Mouse (Mus musculus) forebrain, embryonic 15.5 days (tissue): ENCODE data around the gene Gm49333. TPM values are rescaled to one million over a fixed set of nuclear protein-coding genes. Genes with fewer than 3 reads are reported as not detected.
"Not testable (repeated sequence)": the region's sequence is repeated elsewhere in the genome, so short reads cannot be mapped to it uniquely, and the experiment has no call there.

Experiments used
- ATAC-seq: fragments of 200-750 bp; cut with Nextera tagmentation; replicated peaks from 2 replicates; pipeline ENCODE4 v1.8.0; 2017; ENCODE audit warnings: mild to moderate bottlenecking, moderate TSS enrichment, moderate library complexity
- H3K27ac ChIP-seq: fragments of 300-500 bp; sonication (generic); replicated peaks from 2 replicates; pipeline ENCODE4 v1.5.1; 2015; ENCODE audit warnings: mild to moderate bottlenecking, inconsistent platforms
- H3K27me3 ChIP-seq: fragments of 300-500 bp; sonication (generic); 2 replicates; pipeline ENCODE4 v1.6.1; 2015; ENCODE audit warnings: inconsistent platforms
- H3K36me3 ChIP-seq: fragments of 300-500 bp; sonication (generic); 2 replicates; pipeline ENCODE4 v1.6.1; 2015; ENCODE audit warnings: mild to moderate bottlenecking, inconsistent platforms
- H3K4me1 ChIP-seq: fragments of 300-500 bp; sonication (generic); 2 replicates; pipeline ENCODE4 v1.6.1; 2015; ENCODE audit warnings: inconsistent platforms
- H3K4me2 ChIP-seq: fragments of 300-500 bp; sonication (generic); replicated peaks from 2 replicates; pipeline ENCODE4 v1.6.1; 2015; ENCODE audit warnings: mild to moderate bottlenecking, inconsistent platforms
- H3K4me3 ChIP-seq: fragments of 300-500 bp; sonication (generic); 2 replicates; pipeline ENCODE4 v1.5.1; 2015; ENCODE audit warnings: mild to moderate bottlenecking, inconsistent platforms
- H3K9ac ChIP-seq: fragments of 300-500 bp; sonication (generic); replicated peaks from 2 replicates; pipeline ENCODE4 v1.6.1; 2015; ENCODE audit warnings: mild to moderate bottlenecking, inconsistent platforms
- H3K9me3 ChIP-seq: fragments of 300-500 bp; sonication (generic); 2 replicates; pipeline ENCODE4 v1.6.1; 2016; ENCODE audit warnings: inconsistent platforms
- WGBS: fragments of 180-500 bp; shearing (Covaris S2); methylation state at CpG from one replicate; pipeline ENCODE4 v1.1.7; 2015; ENCODE audit warnings: mixed read lengths; 5-methylcytosine and 5-hydroxymethylcytosine counted together
- polyA plus RNA-seq: library from polyadenylated mRNA; unstranded; fragments of >200 nt; fragmentation: Nextera tagmentation; extraction: Ambion mirVana; gene quantifications from 2 replicates; pipeline ENCODE4 v1.2.1, GENCODE M21; 2015

Gene Gm49333
- polyA plus RNA-seq, 1 experiment from 2014 or later = not detected

- H3K27ac ChIP-seq = peak overlapping the region; percentile 79; the same call in 1 of the 2 replicates
- H3K4me1 ChIP-seq = peaks cover 21% of the 10 kb centered on the region
- no peak overlapping the region for H3K4me3 ChIP-seq
- H3K36me3 ChIP-seq = no peaks in the 10 kb centered on the region
- H3K4me2 ChIP-seq = no peak overlapping the region
- H3K9ac ChIP-seq = no peak overlapping the region
- H3K27me3 ChIP-seq = no peaks in the 10 kb centered on the region
- no peaks in the 10 kb centered on the region for H3K9me3 ChIP-seq
- WGBS = 88% methylated on average over 8 of the region's 8 CpGs
- no peak for ATAC-seq
Observed at GRCm38 (mm10) chr16:20637410-20637809, 26.0 kb downstream of the Gm49333 start.

DNA sequence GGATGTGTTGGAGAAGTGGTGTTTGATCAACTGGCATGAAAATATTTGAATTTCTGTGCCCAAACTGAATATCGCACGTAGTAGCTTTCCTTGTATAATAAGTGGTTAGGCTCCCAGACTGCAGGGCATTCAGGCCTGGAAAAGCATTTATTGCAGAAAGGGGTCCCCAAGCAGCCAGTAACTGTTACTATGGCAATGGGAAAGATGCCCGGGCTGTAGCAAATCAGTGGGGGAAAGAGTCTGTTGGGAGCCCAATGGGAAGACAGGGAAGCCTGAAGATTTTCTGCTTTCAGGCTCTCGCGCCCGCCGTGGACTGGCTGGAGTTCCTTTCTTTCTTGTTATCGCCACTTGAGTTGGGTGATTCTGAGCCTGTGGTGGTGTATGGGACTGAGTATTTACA lies 27.0 kb downstream of the Gm49333 start:
- 0 out of 2 replicates have a peak overlapping the region, but pooled peaks have one; percentile 6 for H3K4me3 ChIP-seq
- 45% methylated on average over 8 of the region's 8 CpGs for WGBS

GRCm38 (mm10) chr16:20642161-20642560 lies 30.8 kb downstream of the Gm49333 start:
- H3K4me1 ChIP-seq = peaks cover 21% of the 10 kb centered on the region
- H3K9me3 ChIP-seq = no peaks in the 10 kb centered on the region
- H3K4me3 ChIP-seq = no peak overlapping the region
- 0 out of 2 replicates have a peak, but pooled peaks cover 5% of the 10 kb centered on the region for H3K36me3 ChIP-seq
- peak; percentile 57 for ATAC-seq
- H3K27me3 ChIP-seq = no peaks in the 10 kb centered on the region
- no peak overlapping the region for H3K4me2 ChIP-seq
- WGBS = 3% methylated on average over 8 of the region's 8 CpGs
- no peak overlapping the region for H3K27ac ChIP-seq
- H3K9ac ChIP-seq = no peak overlapping the region

More for the DNA sequence above, 27.0 kb downstream of the Gm49333 start:
- Histone ChIP-seq H3K9ac (no peak overlapping the region), H3K36me3 (0 out of 2 replicates have a peak, but pooled peaks cover 4% of the 10 kb centered on the region), H3K9me3 (no peaks in the 10 kb centered on the region), H3K4me2 (peak overlapping the region; percentile 35), H3K27ac (peak overlapping the region; percentile 79), H3K4me1 (peaks cover 21% of the 10 kb centered on the region), H3K27me3 (no peaks in the 10 kb centered on the region)
- peak; percentile 78 for ATAC-seq

- WGBS = 94% methylated on average over 7 of the region's 7 CpGs
- no peak overlapping the region for H3K27ac ChIP-seq
- H3K36me3 ChIP-seq = 0 out of 2 replicates have a peak, but pooled peaks cover 5% of the 10 kb centered on the region
- no peaks in the 10 kb centered on the region for H3K27me3 ChIP-seq
- H3K4me3 ChIP-seq = no peak overlapping the region
- H3K9ac ChIP-seq = no peak overlapping the region
- no peak overlapping the region for H3K4me2 ChIP-seq
- no peak for ATAC-seq
- peaks cover 6% of the 10 kb centered on the region for H3K4me1 ChIP-seq
- no peaks in the 10 kb centered on the region for H3K9me3 ChIP-seq
Observed at GRCm38 (mm10) chr16:20643911-20644310, 32.5 kb downstream of the Gm49333 start.

- Histone ChIP-seq H3K4me1 (peaks cover 21% of the 10 kb centered on the region), H3K9me3 (no peaks in the 10 kb centered on the region), H3K4me3 (peak within 1 kb of the TSS; percentile 95), H3K9ac (peak within 1 kb of the TSS; percentile 93), H3K4me2 (peak within 1 kb of the TSS; percentile 89), H3K27ac (peak within 1 kb of the TSS; percentile 83), H3K36me3 (peaks cover 19% of the 10 kb centered on the region), H3K27me3 (no peaks in the 10 kb centered on the region)
- peak; percentile 97 for ATAC-seq
- WGBS = 2% methylated on average over 46 of the region's 46 CpGs
Observed at GRCm38 (mm10) chr16:20651076-20651946, 39.9 kb downstream of the Gm49333 start, which contains the start of gene Psmd2. TSS of gene Psmd2 (plus strand) at chr16:20651652.

DNA sequence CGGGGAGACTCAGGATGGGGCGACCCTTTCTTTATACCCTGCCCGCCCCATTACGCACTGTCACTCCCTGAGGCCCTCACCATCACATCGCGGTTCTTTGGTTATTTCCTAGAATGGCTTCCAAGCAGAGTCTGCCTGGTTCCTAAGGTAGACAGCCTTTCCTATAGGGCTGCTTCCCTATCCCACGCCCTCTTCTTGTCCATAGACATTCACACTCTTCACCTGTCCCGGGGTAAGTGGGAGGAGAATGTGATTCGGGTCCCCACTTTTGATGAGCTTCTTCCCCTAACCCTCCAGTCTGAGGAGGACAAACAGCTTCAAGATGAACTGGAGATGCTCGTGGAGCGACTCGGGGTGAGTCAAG lies 40.5 kb downstream of the Gm49333 start:
- Histone ChIP-seq H3K36me3 (peaks cover 25% of the 10 kb centered on the region), H3K9ac (peak overlapping the region; percentile 93), H3K27me3 (no peaks in the 10 kb centered on the region), H3K4me2 (peak overlapping the region; percentile 89), H3K9me3 (no peaks in the 10 kb centered on the region), H3K4me1 (peaks cover 21% of the 10 kb centered on the region), H3K27ac (peak overlapping the region; percentile 83), H3K4me3 (peak overlapping the region; percentile 95)
- ATAC-seq = peak; percentile 42; the same call in 1 of the 2 replicates
- WGBS = 9% methylated on average over 12 of the region's 12 CpGs

DNA sequence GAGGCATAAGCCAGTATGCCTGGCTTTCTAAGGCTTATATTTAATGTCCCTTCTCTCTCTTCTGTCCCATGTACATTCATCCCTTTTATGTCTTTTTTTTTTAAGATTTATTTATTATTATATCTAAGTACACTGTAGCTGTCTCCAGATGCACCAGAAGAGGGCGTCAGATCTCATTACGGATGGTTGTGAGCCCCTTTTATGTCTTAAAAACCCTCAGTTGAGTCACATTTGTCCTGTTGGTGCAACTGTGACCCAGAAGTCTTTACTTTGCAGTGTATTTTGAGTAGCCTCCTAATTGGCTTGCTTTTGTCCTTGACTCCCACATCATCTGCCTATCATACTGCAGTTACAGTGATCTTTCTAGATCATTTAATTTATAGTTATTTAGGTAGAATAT lies 41.9 kb downstream of the Gm49333 start:
- no peaks in the 10 kb centered on the region for H3K27me3 ChIP-seq
- no peak overlapping the region for H3K9ac ChIP-seq
- H3K4me2 ChIP-seq = no peak overlapping the region
- WGBS = 41% methylated on average over 2 of the region's 2 CpGs
- peaks cover 21% of the 10 kb centered on the region for H3K4me1 ChIP-seq
- H3K36me3 ChIP-seq = peaks cover 39% of the 10 kb centered on the region
- no peaks in the 10 kb centered on the region for H3K9me3 ChIP-seq
- H3K4me3 ChIP-seq = no peak overlapping the region
- ATAC-seq = no peak
- H3K27ac ChIP-seq = no peak overlapping the region

GRCm38 (mm10) chr16:20657661-20658060 lies 46.3 kb downstream of the Gm49333 start:
- H3K27me3 ChIP-seq = no peaks in the 10 kb centered on the region
- no peak overlapping the region for H3K9ac ChIP-seq
- peaks cover 8% of the 10 kb centered on the region for H3K4me1 ChIP-seq
- no peak overlapping the region for H3K4me2 ChIP-seq
- ATAC-seq = no peak
- WGBS = 92% methylated on average over 4 of the region's 4 CpGs
- peaks cover 81% of the 10 kb centered on the region for H3K36me3 ChIP-seq
- H3K27ac ChIP-seq = no peak overlapping the region
- H3K4me3 ChIP-seq = no peak overlapping the region
- no peaks in the 10 kb centered on the region for H3K9me3 ChIP-seq

DNA sequence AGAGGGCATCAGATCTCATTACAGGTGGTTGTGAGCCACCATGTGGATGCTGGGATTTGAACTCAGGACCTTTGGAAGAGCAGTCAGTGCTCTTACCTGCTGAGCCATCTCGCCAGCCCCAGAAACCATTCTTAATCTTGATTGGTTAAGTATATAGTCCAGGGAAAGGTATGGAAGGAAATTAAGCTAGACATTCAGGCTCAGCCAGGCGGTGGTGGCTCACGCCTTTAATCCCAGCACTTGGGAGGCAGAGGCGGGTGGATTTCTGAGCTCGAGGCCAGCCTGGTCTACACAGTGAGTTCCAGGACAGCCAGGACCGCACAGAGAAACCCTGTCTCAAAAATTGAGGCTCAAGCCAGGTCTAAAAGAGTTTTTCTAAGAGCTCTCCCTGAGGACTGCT lies 56.6 kb downstream of the Gm49333 start, which contains the start of gene Eif4g1:
Eif4g1 (plus strand) TSS at position 301 of the 400 bp plus-strand sequence.
- peaks cover 12% of the 10 kb centered on the region for H3K36me3 ChIP-seq
- H3K27me3 ChIP-seq, H3K9me3 ChIP-seq, H3K27ac ChIP-seq, H3K4me2 ChIP-seq, ATAC-seq, H3K4me1 ChIP-seq, H3K4me3 ChIP-seq, H3K9ac ChIP-seq: not testable (repeated sequence)
- 98% methylated on average over 5 of the region's 6 CpGs for WGBS

GRCm38 (mm10) chr16:20670291-20670690 lies 58.9 kb downstream of the Gm49333 start:
- Histone ChIP-seq H3K27me3 (no peaks in the 10 kb centered on the region), H3K4me1 (peaks cover 27% of the 10 kb centered on the region), H3K27ac (no peak overlapping the region), H3K9ac (no peak overlapping the region), H3K9me3 (no peaks in the 10 kb centered on the region), H3K36me3 (peaks cover 1% of the 10 kb centered on the region; the same call in 1 of the 2 replicates), H3K4me3 (no peak overlapping the region), H3K4me2 (no peak overlapping the region)
- ATAC-seq = no peak
- WGBS = 84% methylated on average over 3 of the region's 3 CpGs

DNA sequence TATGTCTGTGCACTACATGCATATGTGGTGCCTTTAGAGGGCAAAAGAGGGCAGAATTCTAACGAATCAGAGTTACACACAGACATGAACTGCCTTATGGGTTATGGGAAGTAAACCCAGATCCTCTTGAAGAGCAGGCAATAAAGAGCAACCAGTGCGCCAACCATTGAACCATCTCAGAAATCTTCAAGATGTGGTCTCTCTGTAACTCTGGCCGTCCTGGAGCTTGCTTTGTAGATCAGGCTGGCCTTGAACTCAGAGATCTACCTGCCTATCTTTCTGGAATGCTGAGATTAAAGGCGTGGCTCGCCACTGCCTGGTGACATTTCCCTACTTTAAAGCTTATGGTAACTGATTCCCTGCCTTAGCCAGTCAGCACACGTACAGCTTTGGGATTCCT lies 60.5 kb downstream of the Gm49333 start:
- Histone ChIP-seq H3K36me3 (peaks cover 16% of the 10 kb centered on the region), H3K4me3 (peak overlapping the region; percentile 87), H3K9me3 (no peaks in the 10 kb centered on the region), H3K27me3 (no peaks in the 10 kb centered on the region), H3K9ac (peak overlapping the region; percentile 80; the same call in 1 of the 2 replicates), H3K4me2 (peak overlapping the region; percentile 59), H3K4me1 (peaks cover 29% of the 10 kb centered on the region), H3K27ac (no peak overlapping the region)
- WGBS = 21% methylated on average over 6 of the region's 6 CpGs
- ATAC-seq = no peak

DNA sequence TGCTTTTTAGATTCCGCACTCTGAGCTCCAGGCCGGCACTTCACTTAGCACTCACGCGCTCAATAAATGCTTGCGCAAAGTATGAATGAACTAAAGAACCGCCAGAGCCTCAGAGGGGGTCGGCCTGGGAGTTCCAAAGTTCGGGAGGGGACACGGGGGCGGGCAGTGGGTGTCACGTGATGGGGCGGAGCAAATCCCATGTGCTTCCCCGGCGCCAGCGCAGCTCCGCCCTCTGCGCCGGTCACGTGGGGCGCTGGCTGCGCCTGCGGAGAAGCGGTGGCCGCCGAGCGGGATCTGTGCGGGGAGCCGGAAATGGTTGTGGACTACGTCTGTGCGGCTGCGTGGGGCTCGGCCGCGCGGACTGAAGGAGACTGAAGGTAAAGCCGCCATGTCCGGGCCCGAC lies 61.1 kb downstream of the Gm49333 start:
- WGBS = under 1% methylated on average over 30 of the region's 38 CpGs
- no peaks in the 10 kb centered on the region for H3K27me3 ChIP-seq
- peak overlapping the region; percentile 59 for H3K4me2 ChIP-seq
- H3K36me3 ChIP-seq = peaks cover 22% of the 10 kb centered on the region
- H3K4me3 ChIP-seq = peak overlapping the region; percentile 87
- peak; percentile 97 for ATAC-seq
- H3K9ac ChIP-seq = peak overlapping the region; percentile 80
- peak overlapping the region; percentile 89 for H3K27ac ChIP-seq
- H3K4me1 ChIP-seq = peaks cover 29% of the 10 kb centered on the region
- H3K9me3 ChIP-seq = no peaks in the 10 kb centered on the region
